Mouse (Mus musculus) erythroid progenitor cell, adult 5-6 weeks (primary cell): ENCODE measurements at regions not wholly inside any gene's neighbourhood (a gene's known extent, or its start where the extent isn't known, plus 50 kb on each side); places are given as distances from the start of the nearest gene placed in this dataset.
"Not testable (repeated sequence)": the region's sequence is repeated elsewhere in the genome, so short reads cannot be mapped to it uniquely, and the experiment has no call there.

Experiments used
- ATAC-seq: replicated peaks from 2 replicates; pipeline ENCODE4 v1.8.0; 2016; ENCODE audit warnings: moderate number of reproducible peaks, mild to moderate bottlenecking, moderate TSS enrichment, inconsistent platforms; ENCODE audit not compliant: poor library complexity, low FRiP score, severe bottlenecking

GRCm38 (mm10) chr12:92892315-92892714 lies 1043.4 kb upstream of the Sel1l start:
- ATAC-seq, result no peak

- ATAC-seq, result not testable (repeated sequence)
Measured at GRCm38 (mm10) chr12:92891663-92892062, 1042.7 kb upstream of the Sel1l start.

- not testable (repeated sequence) for ATAC-seq
Measured at GRCm38 (mm10) chr12:92891126-92891525, 1042.2 kb upstream of the Sel1l start.

GRCm38 (mm10) chr12:92887747-92888146 lies 1038.8 kb upstream of the Sel1l start:
- ATAC-seq, result no peak

- ATAC-seq, result not testable (repeated sequence)
Measured at GRCm38 (mm10) chr12:92886394-92887075, 1037.6 kb upstream of the Sel1l start.

- not testable (repeated sequence) for ATAC-seq
Measured at GRCm38 (mm10) chr12:92884014-92884413, 1035.1 kb upstream of the Sel1l start.

- not testable (repeated sequence) for ATAC-seq
Measured at GRCm38 (mm10) chr12:92883091-92883490, 1034.1 kb upstream of the Sel1l start.

- not testable (repeated sequence) for ATAC-seq
Measured at GRCm38 (mm10) chr12:92882540-92882939, 1033.6 kb upstream of the Sel1l start.

GRCm38 (mm10) chr12:92873602-92874001 lies 1024.6 kb upstream of the Sel1l start:
- ATAC-seq, result no peak

GRCm38 (mm10) chr12:92869336-92869735 lies 1020.4 kb upstream of the Sel1l start:
- ATAC-seq, result no peak

- no peak for ATAC-seq
Measured at GRCm38 (mm10) chr12:92823090-92823786, 974.3 kb upstream of the Sel1l start.

- ATAC-seq, result no peak
Measured at GRCm38 (mm10) chr12:92818610-92819009, 969.7 kb upstream of the Sel1l start.

GRCm38 (mm10) chr12:92801121-92801520 lies 952.2 kb upstream of the Sel1l start:
- ATAC-seq, result no peak

GRCm38 (mm10) chr12:92783362-92783761 lies 934.4 kb upstream of the Sel1l start:
- no peak for ATAC-seq

GRCm38 (mm10) chr12:92779695-92780292 lies 930.8 kb upstream of the Sel1l start:
- no peak for ATAC-seq

GRCm38 (mm10) chr12:92775668-92776067 lies 926.7 kb upstream of the Sel1l start:
- ATAC-seq, result no peak

- no peak for ATAC-seq
Measured at GRCm38 (mm10) chr12:92748576-92748975, 899.6 kb upstream of the Sel1l start.

- no peak for ATAC-seq
Measured at GRCm38 (mm10) chr12:92740818-92741217, 891.9 kb upstream of the Sel1l start.

GRCm38 (mm10) chr12:92739196-92739595 lies 890.2 kb upstream of the Sel1l start:
- ATAC-seq, result no peak

GRCm38 (mm10) chr12:92737623-92738370 lies 888.8 kb upstream of the Sel1l start:
- ATAC-seq, result no peak
